ENCODE assay signal across 7 mouse cellular contexts in genomic region chr17:32506729-32507245, GRCm38 (mm10). TPM values are rescaled to one million over a fixed set of nuclear protein-coding genes. Genes with fewer than 3 reads are reported as not detected.
A peak's percentile ranks its signal among the peaks of the same experiment; 100 is the strongest.
DNase-seq lines count a peak whose midpoint lies in the region; ATAC-seq and TF ChIP-seq lines count a peak whose summit lies in the region.

No protein-coding gene starts in this region.

- H3K27ac ChIP-seq in testis, adult 2 months (ENCODE audit: control insufficient read depth, insufficient read depth, low read depth, low read length): no peak overlapping the region
- H3K27ac ChIP-seq in forebrain, embryonic 15.5 days (replicated peaks): peak overlapping the region; percentile 73
- H3K27ac ChIP-seq in kidney, embryonic 16.5 days (ENCODE audit: low read length): peak overlapping the region; percentile 34; the same call in 1 of the 2 replicates
- peak overlapping the region; percentile 82 for H3K27ac ChIP-seq in midbrain, embryonic 16.5 days (ENCODE audit: low read length)

- DNase-seq in testis, postnatal 14 days (ENCODE audit: low spot score): no peak
- DNase-seq in Muller cell, postnatal 12 days (ENCODE audit: inconsistent ontology term): no peak
- no peak for DNase-seq in embryo, embryonic 11 days

- peaks cover 7% of the 10 kb centered on the region for H3K4me1 ChIP-seq in testis, adult 2 months (ENCODE audit: control insufficient read depth, insufficient read depth, low read length)
- H3K4me1 ChIP-seq in forebrain, embryonic 15.5 days: peaks cover 20% of the 10 kb centered on the region
- peaks cover 14% of the 10 kb centered on the region for H3K4me1 ChIP-seq in kidney, embryonic 16.5 days (ENCODE audit: insufficient read depth, low read length)
- H3K4me1 ChIP-seq in midbrain, embryonic 16.5 days (ENCODE audit: control insufficient read depth, insufficient read depth, low read length): peaks cover 19% of the 10 kb centered on the region

- H3K27me3 ChIP-seq in testis, adult 2 months (ENCODE audit: control insufficient read depth, insufficient read depth, low read length): no peaks in the 10 kb centered on the region
- no peaks in the 10 kb centered on the region for H3K27me3 ChIP-seq in forebrain, embryonic 15.5 days
- no peaks in the 10 kb centered on the region for H3K27me3 ChIP-seq in kidney, embryonic 16.5 days (ENCODE audit: insufficient read depth, low read length)
- no peaks in the 10 kb centered on the region for H3K27me3 ChIP-seq in midbrain, embryonic 16.5 days (ENCODE audit: control insufficient read depth, insufficient read depth, low read depth, low read length)

- 37% methylated on average over 9 of the region's 9 CpGs for WGBS in forebrain, embryonic 15.5 days
- 37% methylated on average over 9 of the region's 9 CpGs for WGBS in kidney, embryonic 16.5 days
- 35% methylated on average over 9 of the region's 9 CpGs for WGBS in midbrain, embryonic 16.5 days

- H3K9ac ChIP-seq in forebrain, embryonic 15.5 days (replicated peaks): peak overlapping the region; percentile 53
- H3K9ac ChIP-seq in kidney, embryonic 16.5 days (replicated peaks; ENCODE audit: low read length): peak overlapping the region; percentile 71
- H3K9ac ChIP-seq in midbrain, embryonic 16.5 days (ENCODE audit: low read depth, low read length): peak overlapping the region; percentile 62

- no peaks in the 10 kb centered on the region for H3K9me3 ChIP-seq in forebrain, embryonic 15.5 days
- H3K9me3 ChIP-seq in kidney, embryonic 16.5 days (ENCODE audit: low read length): no peaks in the 10 kb centered on the region
- no peaks in the 10 kb centered on the region for H3K9me3 ChIP-seq in midbrain, embryonic 16.5 days (replicated peaks; ENCODE audit: control insufficient read depth, low read length, poor library complexity, severe bottlenecking)

- H3K4me3 ChIP-seq in testis, adult 2 months (ENCODE audit: control insufficient read depth, low read depth, low read length): peak overlapping the region; percentile 63
- peak overlapping the region; percentile 52 for H3K4me3 ChIP-seq in forebrain, embryonic 15.5 days
- H3K4me3 ChIP-seq in kidney, embryonic 16.5 days (ENCODE audit: low read length): peak overlapping the region; percentile 53
- peak overlapping the region; percentile 48 for H3K4me3 ChIP-seq in midbrain, embryonic 16.5 days (ENCODE audit: low read depth, low read length)

- ATAC-seq in forebrain, embryonic 15.5 days (replicated peaks): no peak
- ATAC-seq in kidney, embryonic 16.5 days (ENCODE audit: low FRiP score, low TSS enrichment): no peak; the same call in 1 of the 2 replicates
- peak; percentile 46 for ATAC-seq in midbrain, embryonic 16.5 days

- H3K36me3 ChIP-seq in testis, adult 2 months (ENCODE audit: control insufficient read depth, insufficient read depth, low read length): no peaks in the 10 kb centered on the region
- H3K36me3 ChIP-seq in forebrain, embryonic 15.5 days: no peaks in the 10 kb centered on the region
- peaks cover 6% of the 10 kb centered on the region for H3K36me3 ChIP-seq in kidney, embryonic 16.5 days (ENCODE audit: insufficient read depth, low read length)
- no peaks in the 10 kb centered on the region for H3K36me3 ChIP-seq in midbrain, embryonic 16.5 days (ENCODE audit: control insufficient read depth, insufficient read depth, low read length)

- H3K4me2 ChIP-seq in forebrain, embryonic 15.5 days (replicated peaks): peak overlapping the region; percentile 86
- H3K4me2 ChIP-seq in kidney, embryonic 16.5 days (replicated peaks; ENCODE audit: low read depth, low read length): peak overlapping the region; percentile 81
- peak overlapping the region; percentile 88 for H3K4me2 ChIP-seq in midbrain, embryonic 16.5 days (ENCODE audit: low read length)

- TF ChIP-seq POLR2A in testis, adult 2 months (IDR thresholded peaks at IDR 0.05; ENCODE audit: control insufficient read depth, low read depth, low read length): no peak

- TF ChIP-seq CTCF in testis, adult 2 months (IDR thresholded peaks at IDR 0.05; ENCODE audit: control insufficient read depth, insufficient read depth, insufficient replicate concordance, low read depth, low read length): no peak

RNA-seq across cellular contexts. Expression of gene Cyp4f17, which starts 0.9 kb away (rescaled TPM):
- 1.4 TPM in 2 replicates for polyA plus RNA-seq in testis, adult 2 months (2012; rRNA removed)
- polyA plus RNA-seq in forebrain, embryonic 15.5 days (2015; fragmentation: Nextera tagmentation; extraction: Ambion mirVana): 7.8 and 8.4 TPM in 2 replicates
- 7.4 and 10.4 TPM in 2 replicates for polyA plus RNA-seq in kidney, embryonic 16.5 days (2015; fragmentation: Nextera tagmentation; extraction: Ambion mirVana)
- 12.4 and 15.7 TPM in 2 replicates for polyA plus RNA-seq in midbrain, embryonic 16.5 days (2015; fragmentation: Nextera tagmentation; extraction: Ambion mirVana)

RNA-seq across cellular contexts. Expression of gene Cyp4f16, which starts 29.6 kb away (rescaled TPM):
- 0.73 and 1.1 TPM in 2 replicates for polyA plus RNA-seq in testis, adult 2 months (2012; rRNA removed)
- 19.8 and 24.9 TPM in 2 replicates for polyA plus RNA-seq in forebrain, embryonic 15.5 days (2015; fragmentation: Nextera tagmentation; extraction: Ambion mirVana)
- polyA plus RNA-seq in kidney, embryonic 16.5 days (2015; fragmentation: Nextera tagmentation; extraction: Ambion mirVana): 24.5 and 27.5 TPM in 2 replicates
- 12.9 and 15.9 TPM in 2 replicates for polyA plus RNA-seq in midbrain, embryonic 16.5 days (2015; fragmentation: Nextera tagmentation; extraction: Ambion mirVana)

RNA-seq across cellular contexts. Expression of gene Cyp4f39, which starts 54.3 kb away (rescaled TPM):
- 67.7 and 68.8 TPM in 2 replicates for polyA plus RNA-seq in testis, adult 2 months (2012; rRNA removed)
- polyA plus RNA-seq in forebrain, embryonic 15.5 days (2015; fragmentation: Nextera tagmentation; extraction: Ambion mirVana): 0.23 TPM in 1 of 2 replicates, not detected in the other
- polyA plus RNA-seq in kidney, embryonic 16.5 days (2015; fragmentation: Nextera tagmentation; extraction: Ambion mirVana): 0.26 and 1.0 TPM in 2 replicates
- polyA plus RNA-seq in midbrain, embryonic 16.5 days (2015; fragmentation: Nextera tagmentation; extraction: Ambion mirVana): 1.2 and 1.3 TPM in 2 replicates

Comparison
In these comparisons a context has a peak if more than half of its experiments do, and no peak if none do; other contexts are left out.
1. RNA of gene Cyp4f39, which starts 54.3 kb away (polyA plus RNA-seq): 67.7 to 68.8 TPM in testis, adult 2 months; 1.2 to 1.3 TPM in midbrain, embryonic 16.5 days, 0.26 to 1.0 TPM in kidney, embryonic 16.5 days and 0.23 TPM in forebrain, embryonic 15.5 days; every median in the first group is over 10 times any median in the second.
2. Peak in every context shown above with its lines, with median percentiles within 50 percentile points of each other: H3K4me3 ChIP-seq, H3K4me2 ChIP-seq and H3K9ac ChIP-seq.